In genomic region chr17:12431707-12432106, GRCm38 (mm10) we compare ENCODE assay signal across 15 mouse cellular contexts. TPM values are rescaled to one million over a fixed set of nuclear protein-coding genes. Genes with fewer than 3 reads are reported as not detected.
DNase-seq lines count a peak whose midpoint lies in the region; ATAC-seq lines count a peak whose summit lies in the region.
"Had no signal": no experiment of that assay in that cellular context is flagged by ENCODE, and none has a peak within 500 bp of the region (broad histone marks: within the 10 kb centered on the region; RNA-seq: fewer than 3 reads in every experiment).

No protein-coding gene starts in this region.

- peaks cover 4% of the 10 kb centered on the region; the same call in 1 of the 2 replicates for H3K4me1 ChIP-seq in lung, embryonic 16.5 days (replicated peaks; ENCODE audit: control insufficient read depth, insufficient read depth, low read length)
- peaks cover 22% of the 10 kb centered on the region for H3K4me1 ChIP-seq in limb, embryonic 10.5 days

- 32% methylated on average over 5 of the region's 5 CpGs for WGBS in lung, embryonic 16.5 days
- WGBS in limb, embryonic 10.5 days, result 70% methylated on average over 5 of the region's 5 CpGs

- H3K27me3 ChIP-seq in lung, embryonic 16.5 days (ENCODE audit: control insufficient read depth, insufficient read depth, low read depth, low read length), result no peaks in the 10 kb centered on the region
- H3K27me3 ChIP-seq in limb, embryonic 10.5 days (ENCODE audit: low read depth, poor library complexity, severe bottlenecking), result no peaks in the 10 kb centered on the region
- H3K27me3 ChIP-seq: liver, embryonic 12.5 days; neural tube, embryonic 13.5 days had no signal

- ATAC-seq in lung, embryonic 16.5 days (ENCODE audit: low read depth), result peak; percentile 71
- peak; percentile 66 for ATAC-seq in granulocyte monocyte progenitor cell, adult 5-6 weeks (replicated peaks; ENCODE audit: poor library complexity, severe bottlenecking)
- ATAC-seq: liver, embryonic 12.5 days had no signal

- no peak overlapping the region for H3K9ac ChIP-seq in lung, embryonic 16.5 days (ENCODE audit: low read length)
- H3K9ac ChIP-seq: hindbrain, embryonic 13.5 days; liver, embryonic 12.5 days; neural tube, embryonic 13.5 days had no signal

- DNase-seq in frontal cortex, postnatal 36 days (ENCODE audit: low spot score in 2 of 2), result peak; percentile 22 to 64
- no peak for DNase-seq in frontal cortex, postnatal 25 days (ENCODE audit: low spot score in 2 of 2)
- no peak for DNase-seq in lung, postnatal 25 days (ENCODE audit: low spot score)
- DNase-seq in retina, postnatal 1 day, result peak; percentile 71
- no peak for DNase-seq in limb, embryonic 10.5 days (ENCODE audit: low spot score)
- no peak for DNase-seq in adrenal gland, adult 8-10 months
- DNase-seq: adrenal gland, postnatal 36 days; cerebellum, adult 9-10 months; heart, adult 18-20 months; kidney, postnatal 36 days had no signal

- no peaks in the 10 kb centered on the region for H3K9me3 ChIP-seq in lung, embryonic 16.5 days (ENCODE audit: control insufficient read depth, low read length)
- H3K9me3 ChIP-seq in limb, embryonic 10.5 days (replicated peaks), result no peaks in the 10 kb centered on the region
- H3K9me3 ChIP-seq: hindbrain, embryonic 13.5 days; liver, embryonic 12.5 days; neural tube, embryonic 13.5 days had no signal

- H3K4me2 ChIP-seq in lung, embryonic 16.5 days (ENCODE audit: low read depth, low read length), result no peak overlapping the region
- H3K4me2 ChIP-seq: hindbrain, embryonic 13.5 days; liver, embryonic 12.5 days; neural tube, embryonic 13.5 days had no signal

- H3K27ac ChIP-seq in lung, embryonic 16.5 days (ENCODE audit: low read length), result no peak overlapping the region
- no peak overlapping the region for H3K27ac ChIP-seq in limb, embryonic 10.5 days
- H3K27ac ChIP-seq: hindbrain, embryonic 13.5 days; liver, embryonic 12.5 days; neural tube, embryonic 13.5 days had no signal

- no peak overlapping the region for H3K4me3 ChIP-seq in lung, embryonic 16.5 days (ENCODE audit: low read length)
- H3K4me3 ChIP-seq in limb, embryonic 10.5 days, result no peak overlapping the region
- H3K4me3 ChIP-seq: hindbrain, embryonic 13.5 days; liver, embryonic 12.5 days; neural tube, embryonic 13.5 days had no signal

- no peaks in the 10 kb centered on the region for H3K36me3 ChIP-seq in lung, embryonic 16.5 days (ENCODE audit: control insufficient read depth, insufficient read depth, low read length)
- H3K36me3 ChIP-seq in limb, embryonic 10.5 days, result no peaks in the 10 kb centered on the region
- H3K36me3 ChIP-seq: hindbrain, embryonic 13.5 days; liver, embryonic 12.5 days; neural tube, embryonic 13.5 days had no signal

RNA-seq across cellular contexts. Expression of gene Plg, which starts 53.3 kb away (rescaled TPM):
- polyA plus RNA-seq in lung, embryonic 16.5 days (2015; fragmentation: Nextera tagmentation; extraction: Ambion mirVana), result 0.50 and 6.1 TPM in 2 replicates
- not detected in 2 replicates for total RNA-seq in granulocyte monocyte progenitor cell, adult 5-6 weeks (2014; fragmentation: Nextera tagmentation)
- not detected in 2 replicates for total RNA-seq in granulocyte monocyte progenitor cell, adult 5-6 weeks (2017)
- polyA plus RNA-seq in limb, embryonic 10.5 days (2016; fragmentation: Nextera tagmentation; extraction: Ambion mirVana), result 0.09 TPM in 1 of 2 replicates, not detected in the other
- total RNA-seq in adrenal gland, adult 8-10 months (2022), result under 1 TPM in 3 of 4 experiments, not detected in 1; 0.21 to 0.78 (median 0.49) TPM
- total RNA-seq: heart, adult 18-20 months had no signal
- polyA plus RNA-seq: hindbrain, embryonic 13.5 days had no signal

Comparison
In these comparisons a context has a peak if more than half of its experiments do, and no peak if none do; other contexts are left out.
1. DNase-seq: peak in frontal cortex, postnatal 36 days (2 of 2) and retina, postnatal 1 day (single experiment); none in frontal cortex, postnatal 25 days (0 of 2), lung, postnatal 25 days (single experiment), limb, embryonic 10.5 days (single experiment) and adrenal gland, adult 8-10 months (single experiment).